Mouse (Mus musculus) lung, adult 2 months (tissue): ENCODE results near the gene Spaar. TPM values are rescaled to one million over a fixed set of nuclear protein-coding genes. Genes with fewer than 3 reads are reported as not detected.
A peak's percentile ranks its signal among the peaks of the same experiment; 100 is the strongest.

Source experiments
- DNase-seq: peaks from one replicate; pipeline ENCODE4 v3.0.0; 2022
- H3K4me1 ChIP-seq: fragments of 200-500 bp; 2 replicates; pipeline ENCODE4 v1.6.1; 2011; ENCODE audit warnings: low read length; ENCODE audit not compliant: control insufficient read depth, insufficient read depth
- H3K4me3 ChIP-seq: fragments of 200-500 bp; replicated peaks from 2 replicates; pipeline ENCODE3; 2011; ENCODE audit warnings: low read depth, mild to moderate bottlenecking, control low read depth, low read length; ENCODE audit errors: extremely low read depth
- CTCF ChIP-seq: fragments of 200-500 bp; IDR thresholded peaks from 2 replicates; pipeline ENCODE4 v1.5.1; 2011; ENCODE audit warnings: mild to moderate bottlenecking, low read length, control low read depth; ENCODE audit not compliant: insufficient read depth
- POLR2A ChIP-seq: fragments of 200-500 bp; IDR thresholded peaks from 2 replicates; pipeline ENCODE4 v1.6.1; 2011; ENCODE audit warnings: low read depth, mild to moderate bottlenecking, control low read depth, low read length, borderline replicate concordance; ENCODE audit errors: extremely low read depth
- WGBS: fragments of 180-500 bp; shearing (Covaris S2); methylation state at CpG from one replicate; pipeline ENCODE4 v1.1.7; 2018; 5-methylcytosine and 5-hydroxymethylcytosine counted together
- polyA plus RNA-seq: library from polyadenylated mRNA; depleted of rRNA; stranded (reverse); fragments of >200 nt; gene quantifications from 2 replicates; pipeline ENCODE4 v1.2.3, GENCODE M21; 2012

The Spaar gene
- polyA plus RNA-seq, 1 experiment = 9.4 TPM

GRCm38 (mm10) chr4:43726995-43727394 lies 2.8 kb upstream of the Spaar start, which contains the start of gene Hrct1:
Gene Hrct1 (plus strand): TSS chr4:43727188.
- peaks cover 35% of the 10 kb centered on the region for H3K4me1 ChIP-seq
- DNase-seq = peak; percentile 83
- TF ChIP-seq CTCF (no peak), POLR2A (peak; percentile 68; the same call in 1 of the 2 replicates)
- WGBS = 26% methylated on average over 3 of the region's 3 CpGs
- no peak within 1 kb of the TSS for H3K4me3 ChIP-seq

GRCm38 (mm10) chr4:43727718-43728575 lies 1.9 kb upstream of the Spaar start:
- no peak for TF ChIP-seq CTCF
- no peak for TF ChIP-seq POLR2A
- Histone ChIP-seq H3K4me1 (peaks cover 35% of the 10 kb centered on the region), H3K4me3 (no peak overlapping the region)
- peak; percentile 46 for DNase-seq
- WGBS = 63% methylated on average over 7 of the region's 7 CpGs

GRCm38 (mm10) chr4:43728576-43728954 lies 1.3 kb upstream of the Spaar start:
- DNase-seq = peak; percentile 60
- TF ChIP-seq POLR2A = peak; percentile 57; the same call in 1 of the 2 replicates
- no peak for TF ChIP-seq CTCF
- Histone ChIP-seq H3K4me1 (peaks cover 35% of the 10 kb centered on the region), H3K4me3 (no peak overlapping the region)
- 10% methylated on average over 5 of the region's 5 CpGs for WGBS

GRCm38 (mm10) chr4:43729126-43729525 lies 708 bp upstream of the Spaar start:
- peaks cover 35% of the 10 kb centered on the region for H3K4me1 ChIP-seq
- DNase-seq = no peak
- no peak overlapping the region for H3K4me3 ChIP-seq
- TF ChIP-seq CTCF (no peak), POLR2A (no peak)
- 28% methylated on average over 3 of the region's 3 CpGs for WGBS

GRCm38 (mm10) chr4:43730750-43731297 lies 990 bp downstream of the Spaar start:
- peaks cover 35% of the 10 kb centered on the region for H3K4me1 ChIP-seq
- DNase-seq = peak; percentile 48
- TF ChIP-seq POLR2A = no peak
- TF ChIP-seq CTCF = 0 out of 2 replicates have a peak, but pooled peaks have one; percentile 16
- 52% methylated on average over 21 of the region's 21 CpGs for WGBS
- H3K4me3 ChIP-seq = no peak overlapping the region

GRCm38 (mm10) chr4:43732171-43732570 lies 2.3 kb downstream of the Spaar start:
- TF ChIP-seq CTCF (no peak), POLR2A (no peak)
- Histone ChIP-seq H3K4me3 (no peak overlapping the region), H3K4me1 (peaks cover 31% of the 10 kb centered on the region)
- DNase-seq = no peak
- WGBS = 5% methylated on average over 1 of the region's 1 CpGs

GRCm38 (mm10) chr4:43733186-43733585 lies 3.4 kb downstream of the Spaar start:
- Histone ChIP-seq H3K4me3 (no peak overlapping the region), H3K4me1 (peaks cover 21% of the 10 kb centered on the region)
- no peak for TF ChIP-seq POLR2A
- no peak for TF ChIP-seq CTCF
- no peak for DNase-seq
- WGBS = 62% methylated on average over 5 of the region's 5 CpGs

- no peaks in the 10 kb centered on the region for H3K4me1 ChIP-seq
- DNase-seq = no peak
- no peak overlapping the region for H3K4me3 ChIP-seq
- no peak for TF ChIP-seq CTCF
- TF ChIP-seq POLR2A = no peak
- WGBS = 70% methylated on average over 6 of the region's 6 CpGs
These were observed 7.3 kb downstream of the Spaar start for GRCm38 (mm10) chr4:43737144-43737543.

GRCm38 (mm10) chr4:43738989-43739674 lies 9.3 kb downstream of the Spaar start:
- no peaks in the 10 kb centered on the region for H3K4me1 ChIP-seq
- TF ChIP-seq POLR2A (no peak), CTCF (no peak)
- no peak for DNase-seq
- WGBS = 64% methylated on average over 8 of the region's 8 CpGs
- no peak overlapping the region for H3K4me3 ChIP-seq

GRCm38 (mm10) chr4:43741526-43741925 lies 11.7 kb downstream of the Spaar start:
- 63% methylated on average over 5 of the region's 5 CpGs for WGBS
- no peaks in the 10 kb centered on the region for H3K4me1 ChIP-seq
- DNase-seq = no peak
- no peak overlapping the region for H3K4me3 ChIP-seq
- TF ChIP-seq CTCF (no peak), POLR2A (no peak)
